Mouse (Mus musculus) neural tube, embryonic 13.5 days (tissue): ENCODE measurements around the gene Fam83f. TPM values are rescaled to one million over a fixed set of nuclear protein-coding genes. Genes with fewer than 3 reads are reported as not detected.

Source experiments
- ATAC-seq: fragments of 200-750 bp; cut with Nextera tagmentation; 2 replicates; pipeline ENCODE4 v1.8.0; 2017; ENCODE audit warnings: low read depth, mild to moderate bottlenecking, moderate TSS enrichment, moderate library complexity
- H3K27ac ChIP-seq: fragments of 300-500 bp; sonication (generic); replicated peaks from 2 replicates; pipeline ENCODE4 v1.5.1; 2015; ENCODE audit warnings: moderate library complexity, mild to moderate bottlenecking, inconsistent platforms
- H3K27me3 ChIP-seq: fragments of 300-500 bp; sonication (generic); 2 replicates; pipeline ENCODE4 v1.6.1; 2015; ENCODE audit warnings: mild to moderate bottlenecking, inconsistent platforms
- H3K36me3 ChIP-seq: fragments of 300-500 bp; sonication (generic); 2 replicates; pipeline ENCODE4 v1.6.1; 2015; ENCODE audit warnings: mild to moderate bottlenecking, inconsistent platforms
- H3K4me1 ChIP-seq: fragments of 300-500 bp; sonication (generic); replicated peaks from 2 replicates; pipeline ENCODE4 v1.6.1; 2015; ENCODE audit warnings: inconsistent platforms
- H3K4me2 ChIP-seq: fragments of 300-500 bp; sonication (generic); 2 replicates; pipeline ENCODE4 v1.6.1; 2015; ENCODE audit warnings: inconsistent platforms, mild to moderate bottlenecking, moderate library complexity
- H3K4me3 ChIP-seq: fragments of 300-500 bp; sonication (generic); 2 replicates; pipeline ENCODE4 v1.5.1; 2015; ENCODE audit warnings: mild to moderate bottlenecking, inconsistent platforms
- H3K9ac ChIP-seq: fragments of 300-500 bp; sonication (generic); 2 replicates; pipeline ENCODE4 v1.6.1; 2015; ENCODE audit warnings: moderate library complexity, mild to moderate bottlenecking, inconsistent platforms
- H3K9me3 ChIP-seq: fragments of 300-500 bp; sonication (generic); 2 replicates; pipeline ENCODE4 v1.6.1; 2016; ENCODE audit warnings: inconsistent platforms
- WGBS: fragments of 180-500 bp; shearing (Covaris S2); methylation state at CpG from one replicate; pipeline ENCODE4 v1.1.7; 2015; 5-methylcytosine and 5-hydroxymethylcytosine counted together
- polyA plus RNA-seq: library from polyadenylated mRNA; unstranded; fragments of >200 nt; fragmentation: Nextera tagmentation; extraction: Ambion mirVana; gene quantifications from 2 replicates; pipeline ENCODE4 v1.2.1, GENCODE M21; 2015

Gene Fam83f
- polyA plus RNA-seq, 1 experiment from 2014 or later = 0.22 TPM

- no peak for ATAC-seq
- Histone ChIP-seq H3K27me3 (peaks cover 44% of the 10 kb centered on the region), H3K9ac (no peak overlapping the region), H3K4me1 (peaks cover 31% of the 10 kb centered on the region), H3K9me3 (no peaks in the 10 kb centered on the region), H3K27ac (no peak overlapping the region), H3K4me2 (no peak overlapping the region), H3K36me3 (no peaks in the 10 kb centered on the region), H3K4me3 (no peak overlapping the region)
- WGBS = 85% methylated on average over 6 of the region's 6 CpGs
These were observed 3.1 kb downstream of the Fam83f start for GRCm38 (mm10) chr15:80674700-80675099.

- peak; percentile 69 for ATAC-seq
- Histone ChIP-seq H3K4me1 (peaks cover 52% of the 10 kb centered on the region), H3K27me3 (no peaks in the 10 kb centered on the region), H3K4me2 (no peak overlapping the region), H3K36me3 (no peaks in the 10 kb centered on the region), H3K9me3 (no peaks in the 10 kb centered on the region), H3K9ac (no peak overlapping the region), H3K27ac (peak overlapping the region; percentile 64), H3K4me3 (no peak overlapping the region)
- WGBS = 44% methylated on average over 8 of the region's 8 CpGs
These were observed 8.0 kb downstream of the Fam83f start for GRCm38 (mm10) chr15:80679515-80680215.

- H3K27me3 ChIP-seq = no peaks in the 10 kb centered on the region
- WGBS = 73% methylated on average over 7 of the region's 7 CpGs
- no peaks in the 10 kb centered on the region for H3K36me3 ChIP-seq
- ATAC-seq = no peak
- H3K4me3 ChIP-seq = no peak overlapping the region
- H3K4me2 ChIP-seq = no peak overlapping the region
- no peak overlapping the region for H3K9ac ChIP-seq
- H3K4me1 ChIP-seq = peaks cover 60% of the 10 kb centered on the region
- no peaks in the 10 kb centered on the region for H3K9me3 ChIP-seq
- H3K27ac ChIP-seq = 0 out of 2 replicates have a peak overlapping the region, but pooled peaks have one; percentile 20
These were observed 8.8 kb downstream of the Fam83f start for GRCm38 (mm10) chr15:80680347-80681030.

GRCm38 (mm10) chr15:80681466-80681881, 9.8 kb downstream of the Fam83f start:
- Histone ChIP-seq H3K9ac (no peak overlapping the region), H3K9me3 (no peaks in the 10 kb centered on the region), H3K27ac (0 out of 2 replicates have a peak overlapping the region, but pooled peaks have one; percentile 7), H3K4me1 (peaks cover 70% of the 10 kb centered on the region), H3K27me3 (no peaks in the 10 kb centered on the region), H3K4me2 (no peak overlapping the region), H3K4me3 (no peak overlapping the region), H3K36me3 (no peaks in the 10 kb centered on the region)
- no peak for ATAC-seq
- WGBS = 69% methylated on average over 4 of the region's 4 CpGs

GRCm38 (mm10) chr15:80682343-80682742, 10.7 kb downstream of the Fam83f start:
- no peak overlapping the region for H3K4me2 ChIP-seq
- no peak overlapping the region for H3K9ac ChIP-seq
- no peaks in the 10 kb centered on the region for H3K36me3 ChIP-seq
- ATAC-seq = no peak
- H3K27ac ChIP-seq = no peak overlapping the region
- H3K9me3 ChIP-seq = no peaks in the 10 kb centered on the region
- peaks cover 72% of the 10 kb centered on the region for H3K4me1 ChIP-seq
- WGBS = 84% methylated on average over 8 of the region's 8 CpGs
- H3K4me3 ChIP-seq = no peak overlapping the region
- no peaks in the 10 kb centered on the region for H3K27me3 ChIP-seq

GRCm38 (mm10) chr15:80683151-80683550, 11.5 kb downstream of the Fam83f start:
- Histone ChIP-seq H3K9me3 (no peaks in the 10 kb centered on the region), H3K36me3 (no peaks in the 10 kb centered on the region), H3K27me3 (no peaks in the 10 kb centered on the region), H3K4me1 (peaks cover 64% of the 10 kb centered on the region), H3K27ac (peak overlapping the region; percentile 19; the same call in 1 of the 2 replicates), H3K9ac (no peak overlapping the region), H3K4me2 (no peak overlapping the region), H3K4me3 (no peak overlapping the region)
- no peak for ATAC-seq
- 91% methylated on average over 6 of the region's 6 CpGs for WGBS

GRCm38 (mm10) chr15:80683990-80684389, 12.3 kb downstream of the Fam83f start:
- Histone ChIP-seq H3K9ac (no peak overlapping the region), H3K4me3 (no peak overlapping the region), H3K4me2 (no peak overlapping the region), H3K27me3 (no peaks in the 10 kb centered on the region), H3K36me3 (no peaks in the 10 kb centered on the region), H3K9me3 (no peaks in the 10 kb centered on the region), H3K4me1 (peaks cover 61% of the 10 kb centered on the region), H3K27ac (peak overlapping the region; percentile 19; the same call in 1 of the 2 replicates)
- no peak for ATAC-seq
- 52% methylated on average over 3 of the region's 3 CpGs for WGBS

GRCm38 (mm10) chr15:80684786-80685602, 13.3 kb downstream of the Fam83f start:
- 17% methylated on average over 8 of the region's 8 CpGs for WGBS
- H3K4me1 ChIP-seq = peaks cover 51% of the 10 kb centered on the region

GRCm38 (mm10) chr15:80685603-80685895, 13.9 kb downstream of the Fam83f start:
- Histone ChIP-seq H3K9ac (no peak overlapping the region), H3K4me2 (no peak overlapping the region), H3K9me3 (no peaks in the 10 kb centered on the region), H3K4me3 (no peak overlapping the region), H3K27ac (peak overlapping the region; percentile 49; the same call in 1 of the 2 replicates), H3K4me1 (peaks cover 45% of the 10 kb centered on the region), H3K36me3 (no peaks in the 10 kb centered on the region), H3K27me3 (no peaks in the 10 kb centered on the region)
- WGBS = 24% methylated on average over 7 of the region's 7 CpGs
- peak; percentile 69 for ATAC-seq

More at GRCm38 (mm10) chr15:80684786-80685602, 13.3 kb downstream of the Fam83f start:
- 0 out of 2 replicates have a peak, but pooled peaks have one; percentile 15 for ATAC-seq
- Histone ChIP-seq H3K9ac (no peak overlapping the region), H3K9me3 (no peaks in the 10 kb centered on the region), H3K4me3 (no peak overlapping the region), H3K27ac (peak overlapping the region; percentile 49; the same call in 1 of the 2 replicates), H3K36me3 (no peaks in the 10 kb centered on the region), H3K4me2 (no peak overlapping the region), H3K27me3 (no peaks in the 10 kb centered on the region)

GRCm38 (mm10) chr15:80688536-80688935, 16.9 kb downstream of the Fam83f start:
- no peak overlapping the region for H3K27ac ChIP-seq
- WGBS = 85% methylated on average over 7 of the region's 7 CpGs
- peaks cover 5% of the 10 kb centered on the region; the same call in 1 of the 2 replicates for H3K27me3 ChIP-seq
- ATAC-seq = no peak
- H3K9me3 ChIP-seq = no peaks in the 10 kb centered on the region
- no peak overlapping the region for H3K4me2 ChIP-seq
- no peak overlapping the region for H3K9ac ChIP-seq
- peaks cover 39% of the 10 kb centered on the region for H3K4me1 ChIP-seq
- H3K4me3 ChIP-seq = no peak overlapping the region
- H3K36me3 ChIP-seq = no peaks in the 10 kb centered on the region

- H3K9ac ChIP-seq = no peak overlapping the region
- peaks cover 5% of the 10 kb centered on the region; the same call in 1 of the 2 replicates for H3K27me3 ChIP-seq
- no peaks in the 10 kb centered on the region for H3K36me3 ChIP-seq
- no peaks in the 10 kb centered on the region for H3K9me3 ChIP-seq
- no peak overlapping the region for H3K4me3 ChIP-seq
- ATAC-seq = no peak
- 31% methylated on average over 3 of the region's 3 CpGs for WGBS
- H3K4me1 ChIP-seq = peaks cover 27% of the 10 kb centered on the region
- no peak overlapping the region for H3K4me2 ChIP-seq
- H3K27ac ChIP-seq = no peak overlapping the region
These were observed 21.8 kb downstream of the Fam83f start for GRCm38 (mm10) chr15:80693492-80693891.
